Mouse (Mus musculus): Measurements from ENCODE around the gene Smpdl3b.
"Not testable (repeated sequence)": the region's sequence is repeated elsewhere in the genome, so short reads cannot be mapped to it uniquely, and the experiment has no call there.

The Smpdl3b gene

DNA sequence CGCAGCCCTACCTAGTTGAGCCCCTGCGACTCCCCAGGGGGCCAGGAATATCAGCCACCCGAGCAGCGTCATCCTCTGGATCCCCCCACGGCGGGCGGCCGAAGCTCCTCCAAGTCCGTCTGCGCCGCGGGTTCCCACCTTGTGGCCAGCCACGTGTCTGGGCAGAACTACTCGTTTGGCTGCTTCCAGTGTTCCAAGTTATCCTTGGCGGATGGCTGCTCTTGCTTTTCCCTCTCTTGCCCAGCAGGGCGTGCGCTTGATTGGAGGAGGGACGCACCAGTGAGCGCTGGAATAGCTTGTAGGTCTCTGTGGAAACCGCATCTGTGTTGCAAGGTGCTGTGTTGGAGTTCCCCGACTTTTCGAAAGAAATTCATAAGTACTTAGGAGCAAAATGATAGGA, at the start of gene Smpdl3b:
Gene Smpdl3b, minus strand, starts transcription at position 279 of the 400 bp plus-strand sequence.
- DNase-seq = peak; percentile 16 to 22

DNA sequence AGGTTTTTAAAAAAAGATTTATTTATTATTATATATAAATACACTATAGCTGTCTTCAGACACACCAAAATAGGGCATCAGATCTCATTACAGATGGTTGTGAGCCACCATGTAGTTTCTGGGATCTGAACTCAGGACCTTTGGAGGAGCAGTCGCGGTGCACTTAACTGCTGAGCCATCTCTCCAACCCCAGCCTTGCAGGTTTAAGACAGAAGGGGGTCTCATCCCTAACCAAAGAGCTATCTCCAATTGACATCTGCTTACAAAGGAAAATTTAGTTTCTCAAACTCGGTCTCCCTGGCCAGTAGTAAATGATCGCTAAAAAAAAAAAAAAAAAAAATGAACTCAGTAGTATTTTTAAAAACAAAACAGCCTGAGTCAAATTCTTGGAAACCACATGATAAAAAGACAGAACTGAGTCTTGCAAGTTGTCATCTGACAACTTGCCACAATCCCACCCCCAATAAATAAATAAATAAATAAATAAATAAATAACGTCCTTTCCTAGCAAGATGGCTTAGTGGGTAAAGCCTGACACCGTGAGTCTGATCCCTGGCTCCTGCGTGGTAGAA, 49.7 kb upstream of the Smpdl3b start:
- no peak for DNase-seq

DNA sequence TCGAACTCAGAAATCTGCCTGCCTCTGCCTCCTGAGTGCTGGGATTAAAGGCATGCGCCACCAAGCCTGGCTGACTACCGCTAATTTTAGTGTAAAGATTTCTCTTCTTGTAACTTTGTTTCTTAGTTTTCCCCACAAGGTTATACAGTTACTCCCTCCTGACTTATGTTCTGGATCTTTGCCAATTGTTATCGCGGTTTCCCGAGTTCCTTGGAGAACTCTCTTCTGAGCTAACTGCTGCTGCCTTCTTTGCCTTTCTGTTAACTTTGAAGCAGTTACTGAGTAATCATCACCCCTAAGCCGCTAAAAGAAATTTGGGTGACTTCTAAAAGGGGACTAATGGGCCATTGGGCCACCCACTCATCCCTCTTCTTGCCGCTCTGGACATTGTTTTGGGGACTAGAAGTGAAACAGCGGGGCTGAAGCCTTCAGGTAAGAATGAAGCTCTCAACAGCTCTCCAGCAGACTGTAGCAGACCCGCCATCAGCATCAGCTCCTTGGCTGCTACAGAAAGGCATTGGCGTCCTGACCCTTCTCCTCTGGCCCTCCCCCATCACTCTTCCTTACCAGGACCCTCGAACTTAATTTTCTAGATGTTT, 48.6 kb upstream of the Smpdl3b start:
- no peak for DNase-seq

DNA sequence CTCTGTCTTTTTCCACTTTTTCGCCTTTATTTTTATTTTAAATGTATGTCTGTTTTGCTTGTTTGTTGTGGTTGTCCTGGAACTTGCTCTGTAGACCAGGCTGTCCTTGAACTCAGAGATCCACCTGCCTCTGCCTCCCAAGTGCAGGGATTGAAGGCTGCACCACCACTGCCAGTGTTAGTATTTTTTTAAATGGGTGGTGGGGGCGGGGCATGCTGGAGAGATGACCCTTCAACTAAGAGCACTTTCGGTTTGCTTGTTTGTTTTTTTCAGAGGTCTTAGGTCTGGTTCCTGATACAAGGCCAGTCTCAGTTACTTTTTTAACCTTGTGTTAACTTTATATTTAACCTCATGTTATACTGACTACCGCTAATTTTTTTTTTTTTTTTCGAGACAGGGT, 48.1 kb upstream of the Smpdl3b start:
- DNase-seq = no peak

DNA sequence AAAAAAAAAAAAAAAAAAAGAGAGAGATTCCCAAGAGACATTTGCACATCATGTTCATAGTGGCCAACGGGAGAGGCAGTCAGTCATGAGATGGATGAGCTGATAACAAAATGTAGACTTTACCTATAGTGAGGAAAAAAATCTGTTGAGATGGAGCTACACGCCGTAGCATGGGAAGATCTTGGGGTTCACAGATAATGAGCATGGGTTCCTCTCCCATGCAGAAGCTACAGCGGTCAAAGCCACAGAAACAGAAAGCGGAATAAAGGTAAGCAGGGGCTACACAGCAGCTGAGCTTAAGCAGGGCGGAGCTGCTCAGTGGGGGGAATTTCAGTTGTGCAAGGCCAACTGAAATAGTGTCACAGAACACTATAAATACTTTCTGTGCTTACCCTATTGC, 47.3 kb upstream of the Smpdl3b start:
- DNase-seq = no peak

DNA sequence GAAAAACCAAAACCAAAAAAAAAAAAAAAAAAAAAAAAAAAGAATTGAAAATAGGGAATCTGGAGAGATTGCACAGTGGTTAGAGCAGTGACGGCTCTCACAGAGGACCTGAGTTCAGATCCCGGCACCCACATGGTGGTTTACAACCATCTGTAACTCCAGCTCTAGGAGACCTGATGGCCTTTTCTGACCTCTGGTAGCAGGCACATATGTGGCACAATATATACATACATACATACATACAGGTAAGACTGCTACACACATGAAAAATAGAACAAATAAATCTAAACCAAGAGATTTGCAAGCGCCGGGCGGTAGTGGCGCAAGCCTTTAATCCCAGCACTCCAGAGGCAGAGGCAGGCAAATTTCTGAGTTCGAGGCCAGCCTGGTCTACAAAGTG, 46.8 kb upstream of the Smpdl3b start:
- no peak for DNase-seq

DNA sequence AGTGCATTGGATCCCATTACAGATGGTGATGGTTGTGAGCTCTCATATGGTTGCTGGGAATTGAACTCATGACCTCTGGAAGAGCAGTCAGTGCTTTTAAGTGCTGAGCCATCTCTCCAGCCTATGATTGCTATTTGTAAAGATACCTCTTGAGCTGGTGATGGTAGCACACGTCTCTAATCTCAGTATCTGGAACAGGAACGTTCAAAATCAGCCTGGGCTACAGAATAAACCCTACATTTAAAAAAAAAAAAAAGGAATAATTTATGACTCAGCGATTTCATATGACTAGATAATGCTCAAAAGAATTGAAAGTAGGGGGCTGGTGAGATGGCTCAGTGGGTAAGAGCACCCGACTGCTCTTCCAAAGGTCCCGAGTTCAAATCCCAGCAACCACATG, 46.2 kb upstream of the Smpdl3b start:
- no peak for DNase-seq

DNA sequence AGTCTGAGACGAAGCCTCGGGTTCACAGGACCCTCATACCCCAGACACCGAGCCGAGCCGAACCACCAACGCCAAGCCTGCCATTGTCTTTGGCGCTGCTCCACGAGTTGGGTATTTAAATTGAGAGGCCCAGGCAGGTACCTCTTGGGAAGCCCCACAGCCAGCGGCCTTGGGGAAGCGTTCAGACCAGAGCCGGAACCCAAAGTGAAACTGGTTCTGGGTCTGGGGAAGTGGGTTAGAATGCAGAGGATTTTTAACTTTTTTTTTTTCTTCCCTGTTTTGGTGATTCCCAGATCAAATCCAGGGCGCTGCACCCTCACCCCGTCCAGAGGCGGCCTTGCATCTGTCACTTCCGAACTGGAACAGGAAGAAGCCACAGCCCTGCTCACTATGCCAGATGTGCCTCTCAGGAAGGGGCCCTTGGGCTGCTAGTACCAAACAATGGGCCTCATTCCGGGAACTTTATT, 45.2 kb upstream of the Smpdl3b start:
- peak; percentile 50 to 59 for DNase-seq

DNA sequence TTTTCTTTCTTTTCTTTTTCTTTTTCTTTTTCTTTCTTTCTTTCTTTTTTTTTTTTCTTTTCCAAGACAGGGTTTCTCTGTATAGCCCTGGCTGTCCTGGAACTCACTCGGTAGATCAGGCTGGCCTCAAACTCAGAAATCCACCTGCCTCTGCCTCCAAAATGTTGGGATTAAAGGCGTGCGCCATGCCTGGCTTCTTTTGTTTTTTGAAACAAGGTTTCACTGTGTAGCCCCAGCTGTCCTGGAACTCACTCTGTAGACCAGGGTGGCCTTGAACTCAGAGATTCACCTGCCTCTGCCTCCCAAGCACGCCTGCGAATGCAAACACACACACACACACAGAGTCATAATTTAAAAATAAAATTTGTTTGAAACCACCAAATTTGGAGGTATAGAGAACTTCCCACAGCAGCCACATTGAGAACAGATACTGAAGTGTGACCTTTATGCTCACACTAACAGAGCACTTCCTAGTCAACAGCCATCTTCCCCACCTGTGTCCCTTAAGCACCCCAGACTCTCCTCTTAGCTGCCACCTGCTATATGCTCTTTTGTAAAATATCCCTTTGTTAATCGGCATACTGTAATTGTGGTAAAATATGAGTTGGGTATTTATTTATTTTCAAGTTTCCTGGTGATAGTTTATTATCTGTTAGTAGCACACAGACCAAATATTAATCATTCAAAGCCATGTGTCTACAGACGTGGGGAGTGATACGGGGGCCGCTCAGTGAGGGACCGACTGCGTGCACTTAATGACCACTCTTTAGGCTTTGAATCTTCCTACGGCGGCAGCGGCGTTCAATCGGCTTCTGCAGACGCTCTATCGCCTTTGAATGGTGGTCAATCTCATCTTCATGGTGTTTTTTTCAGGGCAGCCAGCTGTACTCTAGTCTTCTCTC, 44.4 kb upstream of the Smpdl3b start:
- no peak for DNase-seq

DNA sequence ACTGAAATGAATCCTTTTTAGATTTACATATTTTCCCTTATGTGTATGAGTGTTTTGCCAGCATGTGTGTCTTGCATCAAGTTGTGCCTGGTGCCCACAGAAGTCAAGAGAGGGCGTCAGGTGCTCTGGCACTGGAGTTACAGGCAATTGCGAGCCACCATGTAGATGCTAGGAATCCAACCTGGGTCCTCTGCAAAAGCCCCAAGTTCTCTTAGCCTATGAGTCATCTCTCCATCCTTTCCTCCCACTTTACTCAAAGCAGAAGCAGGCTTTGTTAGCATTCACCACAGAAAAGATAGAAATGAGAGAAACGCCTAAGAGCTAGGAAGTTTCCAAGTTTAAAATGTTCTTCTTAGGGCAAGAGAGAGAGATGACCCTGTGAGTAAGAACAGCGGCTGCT, 42.8 kb upstream of the Smpdl3b start:
- no peak for DNase-seq

DNA sequence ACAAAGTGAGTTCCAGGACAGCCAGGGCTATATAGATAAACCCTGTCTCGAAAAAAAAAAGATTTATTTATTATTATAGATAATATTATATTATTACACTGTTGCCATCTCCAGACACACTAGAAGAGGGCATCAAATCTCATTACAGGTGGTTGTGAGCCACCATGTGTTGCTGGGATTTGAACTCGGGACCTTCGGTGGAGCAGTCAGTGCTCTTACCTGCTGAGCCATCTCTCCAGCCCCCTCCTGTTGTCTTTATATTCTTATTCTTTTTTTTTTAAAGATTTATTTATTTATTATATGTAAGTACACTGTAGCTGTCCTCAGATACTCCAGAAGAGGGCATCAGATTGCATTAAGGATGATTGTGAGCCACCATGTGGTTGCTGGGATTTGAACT, 41.6 kb upstream of the Smpdl3b start:
- DNase-seq = not testable (repeated sequence)

DNA sequence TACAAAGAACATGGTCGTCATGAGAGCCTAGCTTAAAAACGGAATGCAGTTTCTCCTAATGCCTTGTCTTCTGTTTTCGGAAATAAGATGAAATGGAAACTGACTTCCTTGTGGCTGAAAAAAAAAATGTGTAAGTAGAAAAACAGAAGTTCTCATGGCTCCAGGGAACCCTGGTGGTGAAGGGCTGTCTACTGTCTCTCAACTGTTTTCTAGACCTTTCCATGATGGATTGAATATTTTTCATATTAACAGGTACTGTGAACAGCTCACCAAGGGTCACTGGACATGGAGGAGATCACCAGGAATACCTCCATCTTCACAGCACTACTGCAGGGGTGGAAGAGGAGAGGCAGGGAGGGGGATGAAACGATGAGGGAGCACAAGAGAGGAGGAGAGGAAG, 41.0 kb upstream of the Smpdl3b start:
- DNase-seq = no peak

DNA sequence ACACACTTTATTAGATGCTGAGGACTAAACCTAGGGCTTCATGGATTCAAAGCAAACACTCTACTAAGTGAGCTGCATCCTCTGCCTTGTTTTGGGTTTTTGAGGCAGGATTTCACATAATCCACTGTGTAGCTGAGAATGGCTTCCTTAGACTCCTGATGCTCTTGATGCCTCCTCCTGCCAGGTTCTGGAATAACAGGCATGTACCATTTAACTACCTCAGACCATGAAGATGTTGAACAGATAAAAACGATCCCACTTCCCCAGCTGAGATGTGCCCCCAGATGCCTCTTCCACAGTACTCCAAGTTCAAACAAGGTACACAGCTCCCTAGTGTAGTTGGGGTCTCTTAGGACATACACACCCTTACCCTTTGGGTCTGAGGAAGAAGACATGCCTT, 40.4 kb upstream of the Smpdl3b start:
- no peak for DNase-seq

DNA sequence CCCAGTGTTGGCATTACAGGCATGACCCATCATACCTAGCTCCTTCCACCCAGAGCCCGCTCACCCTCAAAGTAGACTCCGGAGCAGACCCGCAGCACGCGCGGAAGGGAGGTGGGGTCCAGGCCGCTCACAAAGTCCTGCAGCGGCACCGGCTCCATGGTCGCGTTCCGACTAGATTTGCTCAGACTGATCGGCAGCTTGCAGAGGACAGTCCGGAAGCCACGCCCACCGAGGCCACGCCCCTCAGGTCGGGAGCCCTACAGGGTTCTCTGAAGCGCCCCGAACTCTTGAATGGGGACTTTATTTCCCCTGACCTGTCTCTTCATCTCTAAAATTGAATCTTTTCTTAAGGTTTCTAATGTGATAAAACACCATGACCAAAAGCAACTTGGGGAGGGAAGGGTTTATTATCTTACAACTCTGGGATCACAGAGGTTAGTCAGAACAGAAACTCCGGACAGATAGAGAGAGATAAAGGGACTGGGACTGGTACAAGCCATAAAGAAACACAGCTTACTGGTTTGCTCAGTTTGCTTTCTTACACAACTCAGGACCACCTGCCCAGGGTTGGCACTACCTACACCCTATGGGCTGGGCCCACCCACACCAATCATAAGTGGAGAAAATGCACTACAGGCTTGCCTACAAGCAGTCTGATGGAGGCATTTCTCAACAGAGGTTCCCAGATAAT, 39.3 kb upstream of the Smpdl3b start, which contains the start of gene Themis2:
Gene Themis2, minus strand, starts transcription at position 192 of the 691 bp plus-strand sequence.
- DNase-seq = peak; percentile 83 to 84

DNA sequence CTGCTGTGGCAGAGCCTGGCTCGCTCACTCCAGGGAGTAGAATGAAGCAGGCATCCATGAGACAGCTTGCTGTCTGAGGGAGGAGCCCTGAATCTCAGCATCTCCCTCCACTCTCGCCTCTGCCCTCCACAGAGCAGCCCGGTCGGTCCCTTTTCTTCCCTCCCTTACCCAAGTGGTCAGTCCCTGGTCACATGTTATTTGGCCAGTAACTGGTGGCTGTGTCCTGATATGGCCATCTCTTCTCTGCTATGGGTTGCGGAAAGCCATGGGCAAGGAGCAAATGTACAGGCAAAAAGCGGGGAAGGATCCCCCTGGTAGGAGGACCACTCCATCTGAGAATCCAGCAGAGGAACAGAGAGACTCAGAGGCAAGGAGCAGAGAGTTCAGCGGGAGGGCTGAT, 38.1 kb upstream of the Smpdl3b start:
- DNase-seq = no peak

DNA sequence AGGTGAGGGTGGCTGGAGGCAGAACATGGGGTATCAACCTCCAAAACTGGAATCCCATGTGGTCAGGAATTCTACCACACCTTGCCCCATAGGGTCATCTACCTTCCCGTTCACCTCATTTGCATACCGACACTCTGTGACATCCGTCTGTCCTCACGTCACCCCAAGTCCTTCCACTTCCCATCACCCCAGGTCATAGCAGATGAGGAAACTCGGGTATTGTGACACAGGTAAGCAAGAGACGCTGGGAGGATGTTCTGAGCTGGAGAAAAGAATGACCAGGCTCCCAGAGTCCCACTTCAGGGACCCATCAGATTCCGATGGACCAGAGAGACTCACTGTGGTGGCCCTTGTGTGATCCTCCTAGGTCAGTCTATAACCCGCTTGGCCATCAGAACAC, 37.7 kb upstream of the Smpdl3b start:
- DNase-seq = no peak

DNA sequence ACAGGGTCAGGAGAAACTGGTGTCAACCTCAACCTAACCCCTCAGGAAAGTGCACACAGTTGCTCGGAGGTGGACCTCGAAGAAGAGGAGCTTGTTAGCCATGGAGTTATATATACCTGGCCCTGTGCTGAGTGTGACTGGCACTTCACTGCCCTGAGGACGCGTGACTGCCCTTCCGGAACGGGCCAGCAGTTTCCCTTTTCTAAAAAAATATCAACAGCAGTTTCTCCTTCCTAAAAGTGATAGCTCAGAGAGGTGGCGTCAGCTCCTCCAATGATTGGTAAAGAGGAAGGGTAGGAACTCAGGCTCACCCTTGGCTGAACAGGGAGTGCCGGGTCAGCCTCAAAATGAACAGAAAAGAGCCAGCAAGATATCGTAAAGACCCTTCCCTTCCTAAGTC, 37.0 kb upstream of the Smpdl3b start:
- DNase-seq = no peak

DNA sequence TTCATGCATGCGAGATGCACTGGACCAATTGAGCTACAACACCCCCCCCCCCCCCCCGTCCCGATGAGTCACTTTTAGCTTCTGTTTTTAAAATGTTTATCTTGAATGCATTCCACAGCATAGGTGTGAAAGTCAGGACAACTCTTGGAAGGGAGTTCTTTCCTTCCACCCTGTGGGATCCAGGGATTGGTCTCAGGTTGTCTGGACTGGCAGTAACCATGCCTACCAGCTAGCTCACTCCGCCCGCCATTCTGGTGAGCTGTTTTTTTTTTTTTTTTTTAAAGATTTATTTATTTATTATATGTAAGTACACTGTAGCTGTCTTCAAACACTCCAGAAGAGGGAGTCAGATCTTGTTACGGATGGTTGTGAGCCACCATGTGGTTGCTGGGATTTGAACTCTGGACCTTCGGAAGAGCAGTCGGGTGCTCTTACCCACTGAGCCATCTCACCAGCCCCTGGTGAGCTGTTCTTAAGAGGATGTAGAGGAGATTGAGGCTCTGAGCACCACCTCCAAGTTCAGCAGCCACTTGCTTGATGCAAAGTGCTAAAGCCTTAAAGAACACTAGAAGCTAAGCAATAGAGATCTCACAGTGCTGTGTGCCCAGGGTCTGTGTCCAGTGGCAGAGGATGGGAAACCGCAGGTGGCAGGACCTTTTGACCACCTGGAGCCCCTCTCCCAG, 36.4 kb upstream of the Smpdl3b start:
- not testable (repeated sequence) for DNase-seq

DNA sequence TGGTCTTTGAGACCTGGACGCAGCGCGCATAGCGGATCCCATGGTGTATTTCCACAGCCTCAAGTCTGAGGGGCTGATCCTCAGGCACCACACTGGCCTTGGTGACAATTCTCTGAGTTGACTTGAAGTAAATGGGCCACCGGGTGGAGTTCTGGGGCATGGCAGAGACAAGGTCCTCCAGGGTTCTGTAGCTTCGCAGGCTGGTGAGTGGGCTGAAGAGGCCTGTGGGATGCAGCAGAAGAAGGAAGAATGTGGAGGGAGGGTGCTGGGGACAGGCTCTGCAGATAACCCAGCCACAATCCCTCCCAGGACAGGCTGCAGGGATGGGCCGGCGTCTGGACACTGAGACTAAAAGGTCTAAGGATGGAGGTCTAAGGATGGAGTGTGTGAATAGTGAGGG, 32.7 kb upstream of the Smpdl3b start:
- no peak for DNase-seq

DNA sequence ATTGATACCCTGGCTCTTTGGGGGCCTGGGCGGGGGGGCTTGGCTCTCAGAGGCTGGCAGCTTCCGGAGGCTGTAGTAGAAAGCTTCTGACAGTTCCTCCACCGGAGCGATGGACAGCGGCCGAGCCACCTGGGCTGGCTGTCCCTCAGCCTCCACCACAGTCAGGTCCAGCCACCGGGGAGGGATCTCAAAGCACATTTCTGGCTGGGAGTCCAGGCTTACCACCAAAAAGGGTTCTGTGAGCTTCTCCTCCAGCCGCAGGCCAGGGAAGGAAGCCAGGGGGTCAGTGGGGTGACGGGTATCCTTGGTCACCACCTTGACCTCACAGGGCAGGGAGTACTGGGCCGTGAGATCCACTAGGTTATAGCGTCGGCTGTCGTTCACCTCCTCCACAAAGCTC, 28.2 kb upstream of the Smpdl3b start:
- no peak for DNase-seq

DNA sequence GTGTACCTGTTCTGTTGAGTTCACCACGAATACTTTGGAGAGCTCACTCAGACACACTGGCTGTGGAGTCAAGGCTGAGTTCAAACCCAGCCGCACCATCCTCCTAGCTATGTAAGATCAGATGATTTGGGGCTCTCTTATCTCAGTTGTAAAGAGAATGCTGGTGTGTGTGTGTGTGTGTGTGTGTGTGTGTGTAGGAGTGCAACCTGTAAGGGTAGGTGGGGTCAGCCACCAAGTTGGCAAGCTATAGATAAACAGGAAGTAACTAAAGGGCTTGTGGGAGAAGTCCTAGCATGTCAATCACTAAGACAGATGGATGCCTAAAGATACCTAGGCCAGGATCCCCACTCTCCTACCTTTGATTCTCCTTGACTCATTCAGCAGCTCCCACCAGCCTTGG, 26.7 kb upstream of the Smpdl3b start:
- no peak for DNase-seq

DNA sequence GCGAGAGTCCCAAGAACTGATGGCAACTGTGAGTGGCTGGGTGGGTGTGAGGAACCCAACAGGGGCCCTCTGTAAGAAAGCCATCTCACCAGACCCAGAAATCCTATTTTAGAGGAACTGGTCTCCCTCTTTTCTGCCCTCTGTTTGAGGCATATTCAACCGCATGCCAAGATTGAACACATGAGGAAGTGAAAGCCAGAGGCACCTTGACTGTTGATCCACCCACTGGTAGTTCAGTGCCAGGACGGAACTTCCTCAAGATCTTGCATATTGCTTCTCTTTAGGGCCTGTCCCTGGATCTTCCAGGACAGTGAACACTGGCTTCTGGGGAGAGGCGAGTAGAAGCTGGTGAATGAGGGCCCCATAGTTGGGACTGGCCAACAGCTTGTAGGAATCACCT, 23.2 kb upstream of the Smpdl3b start:
- no peak for DNase-seq
